Mouse (Mus musculus) heart, adult 8-10 months (tissue): Measurements from ENCODE around the gene Cfl1. TPM values are rescaled to one million over a fixed set of nuclear protein-coding genes. Genes with fewer than 3 reads are reported as not detected.
A peak's percentile ranks its signal among the peaks of the same experiment; 100 is the strongest.

Source experiments
- DNase-seq: peaks from one replicate; pipeline ENCODE4 v3.0.0; 2022; ENCODE audit warnings: low spot score
- total RNA-seq, 4 experiments: library from RNA; stranded (reverse); gene quantifications; 2 replicates each; pipeline ENCODE4 v1.2.4; 2022

Gene Cfl1
- total RNA-seq, 4 experiments from 2014 or later: 142 to 201 (median 170) TPM

DNA sequence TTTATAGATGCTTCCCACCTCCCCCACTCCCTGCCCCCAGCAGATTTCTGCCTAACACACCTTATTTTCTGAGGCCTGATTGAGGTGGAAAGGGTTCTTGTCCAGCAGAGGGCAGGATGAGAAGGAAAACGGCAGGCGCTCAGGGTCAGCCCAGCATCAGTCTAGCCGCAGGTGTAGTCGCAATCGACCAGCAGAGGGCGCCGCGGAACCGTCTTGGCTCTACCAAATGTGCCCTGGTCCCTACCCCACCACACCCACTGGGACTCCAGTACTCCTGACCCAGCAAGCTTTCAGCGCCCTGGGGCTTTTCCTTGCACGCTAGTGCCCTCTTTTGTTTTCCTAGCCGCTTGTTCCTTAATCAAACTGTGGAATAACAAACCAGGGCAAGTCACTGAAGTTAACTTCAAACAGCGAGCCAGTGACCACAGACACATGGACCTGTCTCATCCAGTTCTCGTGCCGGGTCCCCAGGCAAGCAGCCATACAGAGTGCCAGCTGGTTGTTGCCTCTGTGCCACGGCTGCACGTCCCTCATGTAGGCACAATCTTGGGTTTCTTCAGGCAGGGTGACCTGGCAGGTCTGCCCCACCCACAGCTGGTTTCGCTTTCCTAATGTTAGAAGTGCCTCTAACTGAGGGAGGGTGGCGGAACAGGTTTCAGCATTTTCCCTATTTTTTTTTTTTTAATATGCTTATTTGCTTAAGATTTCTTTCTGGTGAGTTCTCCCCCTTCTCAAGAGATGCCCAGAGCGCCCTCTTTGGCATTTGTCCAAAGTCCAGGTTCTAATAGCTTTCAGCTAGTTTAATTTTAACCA is 39.3 kb downstream of the Cfl1 start:
- DNase-seq: peak; percentile 97

DNA sequence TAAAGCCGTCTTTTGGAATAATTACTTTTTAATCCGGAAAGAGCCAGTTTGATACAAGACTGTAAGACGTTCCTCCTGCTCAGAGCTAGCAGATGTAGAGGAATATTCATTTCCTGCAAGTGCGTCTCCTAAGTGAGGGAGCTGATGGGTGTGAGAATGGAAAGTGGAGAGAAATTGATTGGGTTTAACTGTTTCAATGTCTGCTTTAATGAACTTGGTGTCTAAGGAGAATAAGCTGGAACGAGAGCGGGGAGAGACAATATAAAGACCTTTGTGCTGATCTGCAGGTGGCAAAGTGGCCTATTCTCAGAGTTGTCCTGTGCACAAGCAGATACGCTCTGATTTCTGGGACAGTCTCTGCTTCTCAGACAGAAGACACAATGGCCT is 39.9 kb downstream of the Cfl1 start:
- no peak for DNase-seq

DNA sequence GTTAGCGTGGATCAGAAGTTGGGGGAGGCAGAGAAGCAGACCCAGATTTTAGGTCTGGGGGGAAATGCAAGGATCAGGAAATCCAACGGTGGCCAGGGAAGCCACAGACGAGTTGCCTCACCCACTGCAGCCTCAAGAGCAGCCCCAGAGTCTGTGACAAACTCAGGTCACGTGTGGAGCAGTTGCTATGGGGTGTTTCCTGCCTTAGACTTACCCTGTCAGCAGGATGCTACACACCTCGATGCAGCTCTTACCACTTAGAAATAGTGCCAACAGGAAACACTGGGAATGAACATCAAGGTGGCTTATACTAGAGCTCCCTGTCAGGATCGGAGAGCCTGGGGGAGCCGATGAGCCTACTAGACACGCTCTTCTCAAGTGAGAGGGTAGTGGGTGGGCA is 42.3 kb downstream of the Cfl1 start:
- DNase-seq: no peak

DNA sequence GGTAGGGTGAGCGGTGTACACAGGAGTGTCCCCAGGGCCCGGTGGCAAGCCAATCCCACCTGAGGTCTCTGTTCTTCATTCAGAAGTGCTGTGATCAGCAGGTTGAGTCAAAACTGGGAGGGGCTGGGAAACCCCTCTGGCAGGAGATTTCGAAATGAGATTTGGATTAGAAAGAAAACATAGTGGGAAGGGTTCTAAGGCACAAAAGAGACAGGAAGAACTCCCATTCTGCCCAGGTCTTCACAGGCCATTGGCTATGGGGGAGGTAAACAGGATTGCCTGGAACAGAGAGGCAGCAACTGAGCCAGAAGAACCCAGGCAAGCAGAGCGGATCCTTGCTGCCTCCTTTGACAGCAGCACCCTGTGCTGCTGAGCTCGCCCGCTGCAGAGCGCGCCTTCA is 48.5 kb downstream of the Cfl1 start:
- no peak for DNase-seq

DNA sequence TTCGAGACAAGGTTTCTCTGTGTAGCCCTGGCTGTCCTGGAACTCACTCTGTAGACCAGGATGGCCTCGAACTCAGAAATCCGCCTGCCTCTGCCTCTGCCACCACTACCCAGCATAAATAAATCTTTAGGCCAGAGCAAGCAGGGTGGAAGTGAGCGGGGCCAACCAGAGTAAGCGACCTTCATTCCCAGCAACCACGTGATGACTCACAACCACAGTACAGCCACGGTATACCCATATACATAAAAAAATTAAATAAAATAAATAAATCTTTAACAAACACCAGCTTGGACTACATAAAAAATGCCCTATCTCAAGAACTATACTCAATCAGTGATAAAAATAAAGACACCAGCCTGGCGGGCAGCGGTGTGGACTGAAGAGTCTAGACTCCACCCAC is 53.1 kb downstream of the Cfl1 start:
- DNase-seq: no peak

DNA sequence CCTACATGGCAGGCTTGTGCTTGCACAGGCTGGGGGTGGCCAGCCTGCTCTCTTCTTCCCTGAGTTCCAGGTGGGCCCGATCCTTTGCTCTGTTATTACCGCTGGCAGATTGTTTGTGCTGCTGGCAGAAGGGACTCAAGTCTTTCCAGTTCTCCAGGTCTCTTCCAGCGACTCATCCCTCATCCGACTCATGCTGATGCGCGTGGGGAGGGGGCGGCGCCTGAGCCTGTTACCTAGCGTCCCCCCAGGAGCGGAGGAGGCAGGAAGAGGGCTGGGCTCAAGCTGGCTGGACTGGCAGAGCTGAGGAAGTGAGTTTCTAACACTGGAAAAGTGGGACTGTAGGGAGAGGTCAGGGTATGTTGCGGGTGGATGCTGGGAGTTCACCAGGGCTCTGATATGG is 53.8 kb downstream of the Cfl1 start:
- DNase-seq: no peak

Other genes starting within 250 kb of the Cfl1 start
- gene Pacs1, start 217.3 kb upstream of the Cfl1 start, total RNA-seq: 10 to 100 TPM; 18.6 to 21.9 (median 20.8) TPM
- gene Sf3b2, start 195.0 kb upstream of the Cfl1 start, total RNA-seq: 100 to 1,000 TPM; 108 to 125 (median 119) TPM
- 10 to 100 TPM; 22.3 to 32.9 (median 25.1) TPM for gene Gal3st3, start 192.1 kb upstream of the Cfl1 start, total RNA-seq
- not detected for gene Catsper1, start 154.7 kb upstream of the Cfl1 start, total RNA-seq
- 10 to 100 TPM; 17.0 to 27.2 (median 23.5) TPM for gene Cst6, start 140.9 kb upstream of the Cfl1 start, total RNA-seq
- 10 to 100 TPM; 15.7 to 21.5 (median 19.6) TPM for gene Eif1ad, start 123.7 kb upstream of the Cfl1 start, total RNA-seq
- gene Banf1, start 123.3 kb upstream of the Cfl1 start, total RNA-seq: 100 to 1,000 TPM; 110 to 123 (median 117) TPM
- 10 to 100 TPM; 53.9 to 61.4 (median 59.2) TPM for gene Sart1, start 101.8 kb upstream of the Cfl1 start, total RNA-seq
- gene Tsga10ip, start 87.9 kb upstream of the Cfl1 start, total RNA-seq: under 1 TPM; 0.25 to 0.75 (median 0.39) TPM
- 100 to 1,000 TPM; 337 to 351 (median 343) TPM for gene Drap1, start 65.5 kb upstream of the Cfl1 start, total RNA-seq
- gene AI837181, start 65.3 kb upstream of the Cfl1 start, total RNA-seq: 10 to 100 TPM; 34.1 to 40.6 (median 36.2) TPM
- under 1 TPM in 2 of 4 experiments, not detected in 2; 0.14 to 0.23 TPM for gene Fosl1, start 42.9 kb upstream of the Cfl1 start, total RNA-seq
- 10 to 100 TPM in 1 of 4 experiments, 1 to 10 TPM in 3; 8.3 to 10.4 (median 8.9) TPM for gene Ccdc85b, start 32.6 kb upstream of the Cfl1 start, total RNA-seq
- 10 to 100 TPM; 41.3 to 52.3 (median 49.2) TPM for gene Fibp, start 29.8 kb upstream of the Cfl1 start, total RNA-seq
- under 1 TPM in 3 of 4 experiments, not detected in 1; 0.29 to 0.38 (median 0.37) TPM for gene Ctsw, start 21.9 kb upstream of the Cfl1 start, total RNA-seq
- 10 to 100 TPM in 2 of 4 experiments, 1 to 10 TPM in 2; 6.5 to 11.2 (median 9.5) TPM for gene Efemp2, start 16.5 kb upstream of the Cfl1 start, total RNA-seq
- gene Mus81, start 2.1 kb upstream of the Cfl1 start, total RNA-seq: 10 to 100 TPM; 15.8 to 27.3 (median 21.9) TPM
- 1 to 10 TPM in 1 of 4 experiments, under 1 TPM in 3; 0.52 to 1.4 (median 0.81) TPM for gene 1700020D05Rik, start 13.3 kb downstream of the Cfl1 start, total RNA-seq
- 1 to 10 TPM; 3.7 to 6.5 (median 6.0) TPM for gene Snx32, start 20.1 kb downstream of the Cfl1 start, total RNA-seq
- not detected for gene Ovol1, start 70.2 kb downstream of the Cfl1 start, total RNA-seq
- gene Ap5b1, start 77.6 kb downstream of the Cfl1 start, total RNA-seq: 1 to 10 TPM; 2.3 to 3.2 (median 2.7) TPM
- 10 to 100 TPM; 49.9 to 66.3 (median 64.9) TPM for gene Rnaseh2c, start 111.4 kb downstream of the Cfl1 start, total RNA-seq
- gene Kat5, start 119.8 kb downstream of the Cfl1 start, total RNA-seq: 10 to 100 TPM; 23.1 to 38.7 (median 29.3) TPM
- 10 to 100 TPM; 26.7 to 31.2 (median 28.5) TPM for gene Rela, start 147.0 kb downstream of the Cfl1 start, total RNA-seq
- gene Sipa1, start 173.3 kb downstream of the Cfl1 start, total RNA-seq: 10 to 100 TPM; 14.9 to 23.5 (median 17.8) TPM
- gene Map3k11, start 198.3 kb downstream of the Cfl1 start, total RNA-seq: 10 to 100 TPM; 22.1 to 24.1 (median 23.2) TPM
- 10 to 100 TPM; 18.0 to 21.9 (median 19.8) TPM for gene Pcnx3, start 198.5 kb downstream of the Cfl1 start, total RNA-seq
- gene Kcnk7, start 213.9 kb downstream of the Cfl1 start, total RNA-seq: not detected
- 100 to 1,000 TPM; 145 to 158 (median 149) TPM for gene Ehbp1l1, start 235.9 kb downstream of the Cfl1 start, total RNA-seq
- gene Fam89b, start 239.2 kb downstream of the Cfl1 start, total RNA-seq: 10 to 100 TPM; 22.8 to 26.9 (median 24.2) TPM